ENCODE assay signal across 11 mouse cellular contexts in genomic region chr14:121636935-121637510, GRCm38 (mm10).
DNase-seq lines count a peak whose midpoint lies in the region; ATAC-seq lines count a peak whose summit lies in the region.
"Had no signal": no experiment of that assay in that cellular context is flagged by ENCODE, and none has a peak within 500 bp of the region (broad histone marks: within the 10 kb centered on the region; RNA-seq: fewer than 3 reads in every experiment).

No protein-coding gene starts in this region.

- H3K4me2 ChIP-seq in liver, embryonic 11.5 days, result no peak overlapping the region
- H3K4me2 ChIP-seq in midbrain, embryonic 11.5 days, result no peak overlapping the region
- H3K4me2 ChIP-seq: limb, embryonic 13.5 days had no signal

- no peaks in the 10 kb centered on the region for H3K4me1 ChIP-seq in liver, embryonic 11.5 days (replicated peaks; ENCODE audit: control insufficient read depth, insufficient read depth, low read length)
- no peaks in the 10 kb centered on the region for H3K4me1 ChIP-seq in midbrain, embryonic 11.5 days (ENCODE audit: control insufficient read depth, insufficient read depth, low read length)
- H3K4me1 ChIP-seq: limb, embryonic 13.5 days had no signal

- 86% methylated on average over 12 of the region's 12 CpGs for WGBS in liver, embryonic 11.5 days
- WGBS in midbrain, embryonic 11.5 days, result 91% methylated on average over 12 of the region's 12 CpGs

- ATAC-seq in liver, embryonic 11.5 days (replicated peaks; ENCODE audit: low FRiP score), result no peak
- ATAC-seq in midbrain, embryonic 11.5 days (ENCODE audit: low FRiP score), result no peak

- H3K27ac ChIP-seq in liver, embryonic 11.5 days (ENCODE audit: low read depth, low read length), result no peak overlapping the region
- H3K27ac ChIP-seq in midbrain, embryonic 11.5 days (ENCODE audit: low read depth, low read length), result no peak overlapping the region
- H3K27ac ChIP-seq: limb, embryonic 13.5 days had no signal

- H3K36me3 ChIP-seq in liver, embryonic 11.5 days (ENCODE audit: control insufficient read depth, insufficient read depth, low read length), result no peaks in the 10 kb centered on the region
- H3K36me3 ChIP-seq in midbrain, embryonic 11.5 days (ENCODE audit: control insufficient read depth, insufficient read depth, low read length), result no peaks in the 10 kb centered on the region; the same call in 1 of the 2 replicates

- no peaks in the 10 kb centered on the region for H3K27me3 ChIP-seq in liver, embryonic 11.5 days (replicated peaks; ENCODE audit: control insufficient read depth, insufficient read depth, low read length)
- no peaks in the 10 kb centered on the region for H3K27me3 ChIP-seq in midbrain, embryonic 11.5 days (ENCODE audit: control insufficient read depth, insufficient read depth, low read length)
- H3K27me3 ChIP-seq: limb, embryonic 13.5 days had no signal

- no peak overlapping the region for H3K9ac ChIP-seq in liver, embryonic 11.5 days (ENCODE audit: low read depth, low read length)
- no peak overlapping the region for H3K9ac ChIP-seq in midbrain, embryonic 11.5 days (ENCODE audit: low read length)
- H3K9ac ChIP-seq: limb, embryonic 13.5 days had no signal

- peak; percentile 63 for DNase-seq in cerebellum, adult 9-11 months
- no peak for DNase-seq in cerebellum, adult 8-10 months
- DNase-seq in liver, result peak; percentile 15
- no peak for DNase-seq in liver, embryonic 11.5 days (ENCODE audit: low spot score)
- DNase-seq in gastrocnemius, postnatal 10 days, result peak; percentile 40
- DNase-seq in right cerebral cortex, postnatal 10 days (ENCODE audit: low spot score in 2 of 2), result peak; percentile 48 to 58
- DNase-seq in midbrain, embryonic 11.5 days (ENCODE audit: low spot score, missing footprints), result no peak
- no peak for DNase-seq in c-Kit-positive CD71-positive TER-119-positive erythroid progenitor cells, embryonic 14.5 days (ENCODE audit: low spot score)
- DNase-seq: B cell, adult 2 months; spleen, adult 18-20 months had no signal

- no peak overlapping the region for H3K4me3 ChIP-seq in liver, embryonic 11.5 days (ENCODE audit: low read depth, low read length)
- H3K4me3 ChIP-seq in midbrain, embryonic 11.5 days (ENCODE audit: low read depth, low read length), result no peak overlapping the region
- H3K4me3 ChIP-seq: limb, embryonic 13.5 days had no signal

- H3K9me3 ChIP-seq in liver, embryonic 11.5 days (ENCODE audit: control insufficient read depth, low read length), result no peaks in the 10 kb centered on the region
- H3K9me3 ChIP-seq in midbrain, embryonic 11.5 days (ENCODE audit: control insufficient read depth, low read length), result no peaks in the 10 kb centered on the region
- H3K9me3 ChIP-seq: limb, embryonic 13.5 days had no signal

Comparison
In these comparisons a context has a peak if more than half of its experiments do, and no peak if none do; other contexts are left out.
1. DNase-seq: peak in cerebellum, adult 9-11 months (single experiment), liver (single experiment), gastrocnemius, postnatal 10 days (single experiment) and right cerebral cortex, postnatal 10 days (2 of 2); none in cerebellum, adult 8-10 months (single experiment), liver, embryonic 11.5 days (single experiment), midbrain, embryonic 11.5 days (single experiment) and c-Kit-positive CD71-positive TER-119-positive erythroid progenitor cells, embryonic 14.5 days (single experiment).